Mouse (Mus musculus) lung, embryonic 16.5 days (tissue): ENCODE data around the gene Efemp2. TPM values are rescaled to one million over a fixed set of nuclear protein-coding genes. Genes with fewer than 3 reads are reported as not detected.

ENCODE experiments used
- ATAC-seq: fragments of 200-750 bp; cut with Nextera tagmentation; 2 replicates; pipeline ENCODE4 v1.8.0; 2017; ENCODE audit warnings: low read depth, mild to moderate bottlenecking, moderate library complexity
- H3K27ac ChIP-seq: fragments of 300-500 bp; sonication (generic); 2 replicates; pipeline ENCODE4 v1.5.1; 2014; ENCODE audit warnings: mild to moderate bottlenecking, control low read depth, low read length
- H3K27me3 ChIP-seq: fragments of 300-500 bp; sonication (generic); 2 replicates; pipeline ENCODE4 v1.6.1; 2014; ENCODE audit warnings: low read depth, low read length, mixed read lengths; ENCODE audit not compliant: control insufficient read depth, insufficient read depth
- H3K36me3 ChIP-seq: fragments of 300-500 bp; sonication (generic); 2 replicates; pipeline ENCODE4 v1.6.1; 2014; ENCODE audit warnings: low read length; ENCODE audit not compliant: control insufficient read depth, insufficient read depth
- H3K4me1 ChIP-seq: fragments of 300-500 bp; sonication (generic); replicated peaks from 2 replicates; pipeline ENCODE4 v1.6.1; 2014; ENCODE audit warnings: low read length, mixed read lengths; ENCODE audit not compliant: control insufficient read depth, insufficient read depth
- H3K4me2 ChIP-seq: fragments of 300-500 bp; sonication (generic); 2 replicates; pipeline ENCODE4 v1.6.1; 2014; ENCODE audit warnings: low read depth, low read length, control low read depth
- H3K4me3 ChIP-seq: fragments of 300-500 bp; sonication (generic); 2 replicates; pipeline ENCODE4 v1.5.1; 2014; ENCODE audit warnings: mild to moderate bottlenecking, low read length, control low read depth
- H3K9ac ChIP-seq: fragments of 300-500 bp; sonication (generic); 2 replicates; pipeline ENCODE4 v1.6.1; 2014; ENCODE audit warnings: low read length, control low read depth
- H3K9me3 ChIP-seq: fragments of 300-500 bp; sonication (generic); 2 replicates; pipeline ENCODE4 v1.6.1; 2016; ENCODE audit warnings: low read length; ENCODE audit not compliant: control insufficient read depth
- WGBS: fragments of 180-500 bp; shearing (Covaris S2); extraction: QIAGEN DNeasy Blood & Tissue Kit; methylation state at CpG from one replicate; pipeline ENCODE4 v1.1.7; 2014; 5-methylcytosine and 5-hydroxymethylcytosine counted together
- polyA plus RNA-seq: library from polyadenylated mRNA; unstranded; fragments of >200 nt; fragmentation: Nextera tagmentation; extraction: Ambion mirVana; gene quantifications from 2 replicates; pipeline ENCODE4 v1.2.1, GENCODE M21; 2015

Efemp2 gene
- polyA plus RNA-seq, 1 experiment from 2014 or later = 200 TPM

DNA sequence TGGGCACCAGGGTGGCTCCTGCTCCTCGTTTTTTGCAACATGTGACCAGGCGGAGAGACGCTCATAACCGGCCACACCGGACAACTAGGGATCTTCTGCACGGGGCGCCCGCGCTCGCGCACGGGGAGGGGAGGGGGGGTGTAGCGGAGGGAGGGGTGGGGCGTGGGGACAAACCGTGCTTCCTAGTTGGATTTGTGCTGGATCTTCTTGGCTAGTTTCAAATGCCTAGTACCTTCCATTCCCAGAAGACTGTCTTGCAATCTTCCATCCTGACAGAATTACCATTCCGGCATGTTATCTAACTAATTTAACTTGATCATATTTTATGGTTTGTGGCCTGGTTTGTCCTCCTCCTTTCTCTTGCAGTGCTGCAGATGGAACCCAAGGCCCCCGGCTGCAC, 29.9 kb downstream of the Efemp2 start, which contains the start of gene 1700020D05Rik:
TSS of gene 1700020D05Rik (minus strand) at position 101 of the 400 bp plus-strand sequence.
- H3K9ac ChIP-seq = no peak within 1 kb of the TSS
- H3K4me3 ChIP-seq = no peak within 1 kb of the TSS
- H3K4me1 ChIP-seq = no peaks in the 10 kb centered on the region
- WGBS = 37% methylated on average over 17 of the region's 17 CpGs
- ATAC-seq = no peak
- no peaks in the 10 kb centered on the region for H3K27me3 ChIP-seq
- no peak within 1 kb of the TSS for H3K27ac ChIP-seq
- H3K9me3 ChIP-seq = no peaks in the 10 kb centered on the region
- no peaks in the 10 kb centered on the region for H3K36me3 ChIP-seq
- H3K4me2 ChIP-seq = peak within 1 kb of the TSS; percentile 5; the same call in 1 of the 2 replicates

GRCm38 (mm10) chr19:5510031-5511026, 36.6 kb downstream of the Efemp2 start, which contains the start of gene Snx32:
TSS of gene Snx32 (minus strand) at chr19:5510538.
- Histone ChIP-seq H3K4me3 (peak within 1 kb of the TSS; percentile 53), H3K27me3 (no peaks in the 10 kb centered on the region), H3K36me3 (no peaks in the 10 kb centered on the region), H3K4me1 (peaks cover 20% of the 10 kb centered on the region), H3K27ac (peak within 1 kb of the TSS; percentile 9; the same call in 1 of the 2 replicates), H3K4me2 (peak within 1 kb of the TSS; percentile 75), H3K9ac (peak within 1 kb of the TSS; percentile 69), H3K9me3 (no peaks in the 10 kb centered on the region)
- ATAC-seq = peak; percentile 99
- 3% methylated on average over 46 of the region's 47 CpGs for WGBS

- H3K4me1 ChIP-seq = peaks cover 20% of the 10 kb centered on the region
- peak overlapping the region; percentile 75 for H3K4me2 ChIP-seq
- H3K4me3 ChIP-seq = peak overlapping the region; percentile 53
- H3K27ac ChIP-seq = peak overlapping the region; percentile 9; the same call in 1 of the 2 replicates
- ATAC-seq = peak; percentile 7; the same call in 1 of the 2 replicates
- H3K27me3 ChIP-seq = no peaks in the 10 kb centered on the region
- no peaks in the 10 kb centered on the region for H3K9me3 ChIP-seq
- 45% methylated on average over 15 of the region's 15 CpGs for WGBS
- no peaks in the 10 kb centered on the region for H3K36me3 ChIP-seq
- H3K9ac ChIP-seq = peak overlapping the region; percentile 69
Measured at GRCm38 (mm10) chr19:5511074-5511632, 37.4 kb downstream of the Efemp2 start.

DNA sequence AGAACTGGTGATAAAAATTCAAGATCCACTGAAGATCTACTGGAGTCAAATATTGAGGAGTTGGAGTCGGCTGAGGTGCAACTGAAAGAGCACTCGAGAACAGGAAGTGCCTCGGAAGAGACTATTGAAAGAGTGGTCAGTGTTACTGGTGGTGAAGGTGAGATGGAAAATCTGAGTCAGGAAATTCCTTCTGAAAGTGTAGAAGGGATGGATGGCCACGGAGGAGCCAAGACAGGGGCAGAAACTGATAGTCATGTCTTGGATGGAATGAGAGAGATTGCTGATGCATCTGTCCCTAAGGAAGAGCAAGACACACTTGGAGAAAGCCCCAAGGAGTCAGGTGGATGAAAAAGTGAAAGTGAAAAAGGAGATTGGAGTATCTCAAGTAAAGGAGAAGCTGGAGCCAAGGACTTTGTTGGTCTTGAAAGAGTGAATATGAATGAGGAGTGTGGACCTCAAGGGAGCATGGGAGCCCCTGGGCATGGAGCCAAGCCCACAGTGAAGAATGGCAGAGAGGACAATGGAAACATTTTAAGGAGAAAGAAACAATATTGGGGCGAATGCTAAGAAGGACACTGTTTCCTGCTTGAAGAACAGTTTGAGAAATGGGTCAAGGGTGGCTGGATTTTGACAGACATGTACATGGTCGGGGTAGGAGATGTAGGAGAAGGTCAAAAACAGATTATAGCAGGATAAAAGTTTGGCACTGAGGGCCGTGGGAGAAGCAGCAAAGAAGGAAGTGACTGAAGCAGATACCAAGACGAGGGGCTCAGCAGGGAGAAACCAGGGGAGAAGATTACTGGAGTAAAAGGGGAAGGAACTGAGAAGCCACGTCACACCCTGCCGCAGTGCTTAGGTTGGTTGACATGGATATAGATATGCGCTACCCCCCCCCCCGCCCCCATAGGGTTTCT, 38.6 kb downstream of the Efemp2 start:
- Histone ChIP-seq H3K9me3 (no peaks in the 10 kb centered on the region), H3K4me1 (peaks cover 20% of the 10 kb centered on the region), H3K9ac (no peak overlapping the region), H3K36me3 (no peaks in the 10 kb centered on the region), H3K27ac (peak overlapping the region; percentile 31), H3K27me3 (no peaks in the 10 kb centered on the region), H3K4me2 (peak overlapping the region; percentile 13; the same call in 1 of the 2 replicates), H3K4me3 (no peak overlapping the region)
- no peak for ATAC-seq
- 65% methylated on average over 12 of the region's 12 CpGs for WGBS

DNA sequence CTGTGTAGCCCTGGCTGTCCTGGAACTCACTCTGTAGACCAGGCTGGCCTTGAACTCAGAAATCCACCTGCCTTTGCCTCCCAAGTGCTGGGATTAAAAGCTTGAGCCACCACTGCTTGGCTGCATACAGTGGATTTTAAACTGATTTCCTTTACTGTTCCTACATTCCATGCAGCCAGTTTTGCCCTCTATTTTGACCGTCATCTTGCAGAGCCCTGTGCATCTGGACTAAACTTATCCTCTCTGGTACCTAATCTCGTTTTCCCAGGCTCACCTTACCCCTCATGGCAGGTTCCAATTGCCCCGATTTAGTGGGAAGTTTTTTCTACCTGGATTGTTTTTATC, 39.2 kb downstream of the Efemp2 start:
- H3K9me3 ChIP-seq = no peaks in the 10 kb centered on the region
- no peak overlapping the region for H3K4me2 ChIP-seq
- H3K27me3 ChIP-seq = no peaks in the 10 kb centered on the region
- no peaks in the 10 kb centered on the region for H3K36me3 ChIP-seq
- WGBS = 77% methylated on average over 3 of the region's 3 CpGs
- no peak overlapping the region for H3K27ac ChIP-seq
- H3K4me1 ChIP-seq = peaks cover 20% of the 10 kb centered on the region
- H3K9ac ChIP-seq = no peak overlapping the region
- no peak for ATAC-seq
- no peak overlapping the region for H3K4me3 ChIP-seq

- H3K4me1 ChIP-seq = peaks cover 15% of the 10 kb centered on the region
- H3K27me3 ChIP-seq = no peaks in the 10 kb centered on the region
- ATAC-seq = no peak
- no peak overlapping the region for H3K27ac ChIP-seq
- H3K4me3 ChIP-seq = no peak overlapping the region
- H3K9ac ChIP-seq = no peak overlapping the region
- H3K4me2 ChIP-seq = no peak overlapping the region
- no peaks in the 10 kb centered on the region for H3K36me3 ChIP-seq
- WGBS = 85% methylated on average over 7 of the region's 7 CpGs
- H3K9me3 ChIP-seq = no peaks in the 10 kb centered on the region
Measured at GRCm38 (mm10) chr19:5515840-5516777, 42.4 kb downstream of the Efemp2 start.

DNA sequence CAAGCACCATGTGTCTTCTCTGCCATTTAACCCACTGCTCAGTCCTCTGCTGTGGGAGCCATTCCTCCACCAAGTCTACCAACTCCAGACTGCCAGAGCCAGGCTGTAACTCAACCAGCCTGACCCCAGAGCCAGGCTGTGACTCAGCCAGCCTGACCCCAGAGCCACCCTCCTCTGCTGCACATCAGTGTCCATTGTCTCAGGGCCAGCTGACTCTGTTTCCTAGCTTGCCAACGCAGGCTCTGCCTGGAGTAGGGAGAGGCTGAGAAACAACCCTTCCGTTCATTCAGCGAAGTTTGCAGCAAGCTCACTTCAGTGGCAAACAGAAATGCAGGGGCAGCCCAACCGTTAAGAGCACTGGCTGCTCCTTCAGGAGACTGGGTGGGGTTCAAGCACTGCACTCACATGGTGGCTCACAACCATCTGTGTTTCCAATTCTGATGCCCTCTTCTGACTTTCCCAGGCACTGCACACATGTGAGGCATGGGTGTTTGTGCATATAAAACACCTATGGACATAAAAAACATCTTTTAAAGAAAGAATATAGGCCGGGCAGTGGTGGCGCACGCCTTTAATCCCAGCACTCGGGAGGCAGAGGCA, 43.3 kb downstream of the Efemp2 start:
- H3K4me1 ChIP-seq = peaks cover 7% of the 10 kb centered on the region
- peak; percentile 36; the same call in 1 of the 2 replicates for ATAC-seq

DNA sequence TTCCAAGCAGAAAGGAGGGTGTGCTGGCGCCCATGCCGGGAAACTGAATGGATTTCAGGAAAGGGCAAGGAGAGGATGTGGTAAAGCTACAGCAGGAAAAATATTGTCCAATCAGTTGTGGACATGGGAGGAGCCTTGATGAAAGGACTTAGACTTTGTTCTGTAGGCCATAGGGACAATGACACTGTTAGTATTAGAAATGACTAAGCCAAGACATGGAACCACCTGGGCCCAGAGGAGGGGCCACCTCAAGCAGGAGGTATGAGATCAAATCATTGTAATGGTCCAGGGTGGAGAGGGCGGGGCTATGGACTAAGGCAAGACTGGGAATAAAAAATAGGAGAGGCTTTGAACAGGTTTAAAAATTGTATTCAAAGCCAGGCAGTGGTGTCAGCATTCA, 45.0 kb downstream of the Efemp2 start:
- no peaks in the 10 kb centered on the region for H3K36me3 ChIP-seq
- no peaks in the 10 kb centered on the region for H3K9me3 ChIP-seq
- WGBS = 81% methylated on average over 3 of the region's 3 CpGs
- H3K27me3 ChIP-seq = no peaks in the 10 kb centered on the region
- H3K4me2 ChIP-seq = no peak overlapping the region
- no peak overlapping the region for H3K27ac ChIP-seq
- no peak overlapping the region for H3K4me3 ChIP-seq
- H3K4me1 ChIP-seq = no peaks in the 10 kb centered on the region
- H3K9ac ChIP-seq = no peak overlapping the region
- ATAC-seq = no peak

More for the DNA sequence above, 43.3 kb downstream of the Efemp2 start:
- H3K9me3 ChIP-seq = no peaks in the 10 kb centered on the region
- H3K4me3 ChIP-seq = no peak overlapping the region
- no peak overlapping the region for H3K4me2 ChIP-seq
- no peak overlapping the region for H3K27ac ChIP-seq
- WGBS = 66% methylated on average over 8 of the region's 8 CpGs
- H3K36me3 ChIP-seq = no peaks in the 10 kb centered on the region
- no peaks in the 10 kb centered on the region for H3K27me3 ChIP-seq
- H3K9ac ChIP-seq = no peak overlapping the region
